Mouse (Mus musculus): ENCODE results near the gene Dmkn. TPM values are rescaled to one million over a fixed set of nuclear protein-coding genes. Genes with fewer than 3 reads are reported as not detected.

The Dmkn gene
- polyA plus RNA-seq, 1 experiment from 2014 or later: not detected

Other genes starting within 250 kb of the Dmkn start
- 7.1 and 7.5 TPM in 2 replicates for gene Arhgap33, start 228.7 kb upstream of the Dmkn start, polyA plus RNA-seq (2014; fragmentation: Nextera tagmentation; extraction: Ambion mirVana)
- gene Hspb6, start 211.6 kb upstream of the Dmkn start, polyA plus RNA-seq (2014; fragmentation: Nextera tagmentation; extraction: Ambion mirVana): 3.9 and 5.4 TPM in 2 replicates
- 10.7 and 13.0 TPM in 2 replicates for gene Proser3, start 211.5 kb upstream of the Dmkn start, polyA plus RNA-seq (2014; fragmentation: Nextera tagmentation; extraction: Ambion mirVana)
- 38.7 and 41.0 TPM in 2 replicates for gene Lin37, start 203.9 kb upstream of the Dmkn start, polyA plus RNA-seq (2014; fragmentation: Nextera tagmentation; extraction: Ambion mirVana)
- gene U2af1l4, start 200.5 kb upstream of the Dmkn start, polyA plus RNA-seq (2014; fragmentation: Nextera tagmentation; extraction: Ambion mirVana): 71.0 and 73.1 TPM in 2 replicates
- gene Gm49396, start 200.4 kb upstream of the Dmkn start, polyA plus RNA-seq (2014; fragmentation: Nextera tagmentation; extraction: Ambion mirVana): 6.8 and 8.0 TPM in 2 replicates
- 85.2 and 102 TPM in 2 replicates for gene Psenen, start 200.1 kb upstream of the Dmkn start, polyA plus RNA-seq (2014; fragmentation: Nextera tagmentation; extraction: Ambion mirVana)
- gene Igflr1, start 198.3 kb upstream of the Dmkn start, polyA plus RNA-seq (2014; fragmentation: Nextera tagmentation; extraction: Ambion mirVana): 3.1 and 3.7 TPM in 2 replicates
- gene Kmt2b, start 175.0 kb upstream of the Dmkn start, polyA plus RNA-seq (2014; fragmentation: Nextera tagmentation; extraction: Ambion mirVana): 7.4 and 11.4 TPM in 2 replicates
- 0.25 and 0.62 TPM in 2 replicates for gene Zbtb32, start 164.8 kb upstream of the Dmkn start, polyA plus RNA-seq (2014; fragmentation: Nextera tagmentation; extraction: Ambion mirVana)
- 0.66 and 1.5 TPM in 2 replicates for gene Upk1a, start 150.9 kb upstream of the Dmkn start, polyA plus RNA-seq (2014; fragmentation: Nextera tagmentation; extraction: Ambion mirVana)
- 809 and 909 TPM in 2 replicates for gene Cox6b1, start 137.6 kb upstream of the Dmkn start, polyA plus RNA-seq (2014; fragmentation: Nextera tagmentation; extraction: Ambion mirVana)
- gene Etv2, start 127.9 kb upstream of the Dmkn start, polyA plus RNA-seq (2014; fragmentation: Nextera tagmentation; extraction: Ambion mirVana): 0.16 and 0.17 TPM in 2 replicates
- 101 TPM in 2 replicates for gene Rbm42, start 113.4 kb upstream of the Dmkn start, polyA plus RNA-seq (2014; fragmentation: Nextera tagmentation; extraction: Ambion mirVana)
- gene Haus5, start 98.8 kb upstream of the Dmkn start, polyA plus RNA-seq (2014; fragmentation: Nextera tagmentation; extraction: Ambion mirVana): 64.3 and 65.6 TPM in 2 replicates
- gene Pmis2, start 92.2 kb upstream of the Dmkn start, polyA plus RNA-seq (2014; fragmentation: Nextera tagmentation; extraction: Ambion mirVana): not detected in 2 replicates
- 0.53 TPM in 1 of 2 replicates, not detected in the other for gene 2200002J24Rik, start 64.8 kb upstream of the Dmkn start, polyA plus RNA-seq (2014; fragmentation: Nextera tagmentation; extraction: Ambion mirVana)
- gene Atp4a, start 51.5 kb upstream of the Dmkn start, polyA plus RNA-seq (2014; fragmentation: Nextera tagmentation; extraction: Ambion mirVana): 1.5 and 1.9 TPM in 2 replicates
- gene Tmem147, start 34.2 kb upstream of the Dmkn start, polyA plus RNA-seq (2014; fragmentation: Nextera tagmentation; extraction: Ambion mirVana): 168 and 181 TPM in 2 replicates
- gene Gapdhs, start 20.1 kb upstream of the Dmkn start, polyA plus RNA-seq (2014; fragmentation: Nextera tagmentation; extraction: Ambion mirVana): 0.31 and 0.44 TPM in 2 replicates
- 0.07 and 0.21 TPM in 2 replicates for gene Sbsn, start 12.3 kb upstream of the Dmkn start, polyA plus RNA-seq (2014; fragmentation: Nextera tagmentation; extraction: Ambion mirVana)
- not detected in 2 replicates for gene Krtdap, start 24.1 kb downstream of the Dmkn start, polyA plus RNA-seq (2014; fragmentation: Nextera tagmentation; extraction: Ambion mirVana)
- gene Ffar2, start 60.0 kb downstream of the Dmkn start, polyA plus RNA-seq (2014; fragmentation: Nextera tagmentation; extraction: Ambion mirVana): 0.36 and 0.47 TPM in 2 replicates
- not detected in 2 replicates for gene Ffar3, start 92.4 kb downstream of the Dmkn start, polyA plus RNA-seq (2014; fragmentation: Nextera tagmentation; extraction: Ambion mirVana)
- not detected in 2 replicates for gene Ffar1, start 97.8 kb downstream of the Dmkn start, polyA plus RNA-seq (2014; fragmentation: Nextera tagmentation; extraction: Ambion mirVana)
- gene Cd22, start 116.6 kb downstream of the Dmkn start, polyA plus RNA-seq (2014; fragmentation: Nextera tagmentation; extraction: Ambion mirVana): 0.07 TPM in 1 of 2 replicates, not detected in the other
- gene Mag, start 151.1 kb downstream of the Dmkn start, polyA plus RNA-seq (2014; fragmentation: Nextera tagmentation; extraction: Ambion mirVana): 0.08 and 0.23 TPM in 2 replicates
- gene Hamp2, start 160.9 kb downstream of the Dmkn start, polyA plus RNA-seq (2014; fragmentation: Nextera tagmentation; extraction: Ambion mirVana): not detected in 2 replicates
- not detected in 2 replicates for gene Hamp, start 180.3 kb downstream of the Dmkn start, polyA plus RNA-seq (2014; fragmentation: Nextera tagmentation; extraction: Ambion mirVana)
- gene Usf2, start 193.0 kb downstream of the Dmkn start, polyA plus RNA-seq (2014; fragmentation: Nextera tagmentation; extraction: Ambion mirVana): 17.8 and 19.9 TPM in 2 replicates
- gene Lsr, start 209.7 kb downstream of the Dmkn start, polyA plus RNA-seq (2014; fragmentation: Nextera tagmentation; extraction: Ambion mirVana): 39.7 and 43.0 TPM in 2 replicates
- 3.2 and 4.1 TPM in 2 replicates for gene Fam187b, start 210.0 kb downstream of the Dmkn start, polyA plus RNA-seq (2014; fragmentation: Nextera tagmentation; extraction: Ambion mirVana)

Data from liver, embryonic 11.5 days (tissue).